Mouse (Mus musculus) liver, adult 2 months (tissue): ENCODE data around the gene Arhgef2. TPM values are rescaled to one million over a fixed set of nuclear protein-coding genes. Genes with fewer than 3 reads are reported as not detected.

Source experiments
- DNase-seq: peaks from one replicate; pipeline ENCODE4 v3.0.0-alpha.2; 2011; ENCODE audit warnings: low read depth, low spot score; ENCODE audit errors: extremely low read depth
- H3K27ac ChIP-seq: fragments of 200-500 bp; replicated peaks from 2 replicates; pipeline ENCODE4 v1.5.1; 2012; ENCODE audit warnings: low read depth, mild to moderate bottlenecking, control low read depth, inconsistent platforms, low read length; ENCODE audit not compliant: insufficient read depth
- H3K27me3 ChIP-seq: fragments of 200-500 bp; 2 replicates; pipeline ENCODE4 v1.6.1; 2012; ENCODE audit warnings: mild to moderate bottlenecking, moderate library complexity, low read length, inconsistent platforms; ENCODE audit not compliant: control insufficient read depth, insufficient read depth
- H3K36me3 ChIP-seq: fragments of 200-500 bp; 2 replicates; pipeline ENCODE4 v1.6.1; 2012; ENCODE audit warnings: low read length, inconsistent platforms; ENCODE audit not compliant: control insufficient read depth, insufficient read depth
- H3K4me1 ChIP-seq: fragments of 200-500 bp; 2 replicates; pipeline ENCODE4 v1.6.1; 2011; ENCODE audit warnings: low read length; ENCODE audit not compliant: control insufficient read depth, insufficient read depth
- H3K4me3 ChIP-seq: fragments of 200-500 bp; 2 replicates; pipeline ENCODE4 v1.5.1; 2011; ENCODE audit warnings: low read depth, mild to moderate bottlenecking, control low read depth, low read length, moderate library complexity; ENCODE audit not compliant: insufficient read depth
- H3K79me2 ChIP-seq: fragments of 200-500 bp; 2 replicates; pipeline ENCODE4 v1.6.1; 2012; ENCODE audit warnings: inconsistent platforms, mild to moderate bottlenecking, low read length, moderate library complexity; ENCODE audit not compliant: control insufficient read depth, insufficient read depth
- H3K9ac ChIP-seq: fragments of 200-500 bp; 2 replicates; pipeline ENCODE4 v1.6.1; 2012; ENCODE audit warnings: low read depth, mild to moderate bottlenecking, control low read depth, inconsistent platforms, low read length
- CTCF ChIP-seq: fragments of 200-500 bp; IDR thresholded peaks from 2 replicates; pipeline ENCODE4 v1.5.1; 2011; ENCODE audit warnings: low read depth, low read length, control low read depth
- POLR2A ChIP-seq: fragments of 200-500 bp; IDR thresholded peaks from 2 replicates; pipeline ENCODE4 v1.6.1; 2011; ENCODE audit warnings: low read length, control low read depth; ENCODE audit not compliant: insufficient read depth; ENCODE audit errors: extremely low read depth
- WGBS: fragments of 180-500 bp; shearing (Covaris S2); methylation state at CpG from one replicate; pipeline ENCODE4 v1.1.7; 2018; 5-methylcytosine and 5-hydroxymethylcytosine counted together
- polyA plus RNA-seq: library from polyadenylated mRNA; depleted of rRNA; stranded (reverse); fragments of >200 nt; gene quantifications from 2 replicates; pipeline ENCODE4 v1.2.3, GENCODE M21; 2012
- total RNA-seq: library from RNA; depleted of rRNA; stranded (reverse); fragments of >200 nt; gene quantifications from 2 replicates; pipeline ENCODE4 v1.2.3, GENCODE M21; 2014

Arhgef2 gene
- total and polyA plus RNA-seq, 2 experiments, result 2.7 to 4.9 TPM

DNA sequence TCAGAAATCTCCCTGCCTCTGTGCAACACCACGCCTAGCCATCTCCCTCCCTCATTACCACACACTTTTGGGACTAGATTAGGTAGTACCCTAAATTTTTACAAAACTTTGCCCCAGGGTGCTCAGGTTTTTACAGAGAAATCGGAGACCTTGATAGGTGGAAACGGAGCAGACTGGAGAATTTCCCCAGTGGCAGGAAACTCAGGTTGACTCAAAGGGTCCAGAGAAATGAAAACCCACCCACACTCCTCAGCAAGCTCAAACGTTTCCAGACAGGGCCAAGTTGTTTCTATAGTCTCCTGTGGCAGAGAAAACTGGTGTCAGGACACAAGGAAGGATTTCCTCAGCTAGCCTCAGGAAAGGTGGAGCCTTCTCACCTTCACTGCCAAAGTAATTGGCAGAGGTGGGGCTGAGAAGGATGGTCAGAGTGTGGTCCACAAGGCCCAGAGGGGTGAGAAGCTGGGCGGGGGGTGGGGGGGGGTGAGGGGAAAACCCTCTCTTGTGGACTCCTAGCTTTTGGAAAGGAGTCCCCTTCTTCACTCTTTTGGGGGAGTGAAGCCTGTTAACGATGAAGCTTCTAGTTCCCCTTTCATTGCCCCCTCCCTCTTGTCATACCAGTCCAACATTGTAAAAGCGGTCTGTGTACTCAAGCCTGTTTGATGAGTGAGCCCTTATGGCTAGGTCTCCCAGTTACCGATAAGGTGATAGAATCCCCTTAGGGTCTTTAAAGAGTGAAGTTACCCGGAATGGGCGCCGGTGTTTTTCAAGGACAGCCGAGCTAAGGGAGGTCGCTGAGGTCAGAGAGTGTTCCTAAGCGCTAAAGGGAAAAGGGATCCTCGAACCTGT is 14.6 kb downstream of the Arhgef2 start:
- Histone ChIP-seq H3K9ac (peak overlapping the region; percentile 58), H3K27ac (peak overlapping the region; percentile 43; the same call in 1 of the 2 replicates), H3K36me3 (no peaks in the 10 kb centered on the region), H3K4me3 (peak overlapping the region; percentile 74), H3K4me1 (peaks cover 6% of the 10 kb centered on the region), H3K27me3 (0 out of 2 replicates have a peak, but pooled peaks cover 7% of the 10 kb centered on the region), H3K79me2 (no peaks in the 10 kb centered on the region; the same call in 1 of the 2 replicates)
- TF ChIP-seq POLR2A (no peak), CTCF (no peak)
- DNase-seq, result no peak
- 37% methylated on average over 15 of the region's 15 CpGs for WGBS

DNA sequence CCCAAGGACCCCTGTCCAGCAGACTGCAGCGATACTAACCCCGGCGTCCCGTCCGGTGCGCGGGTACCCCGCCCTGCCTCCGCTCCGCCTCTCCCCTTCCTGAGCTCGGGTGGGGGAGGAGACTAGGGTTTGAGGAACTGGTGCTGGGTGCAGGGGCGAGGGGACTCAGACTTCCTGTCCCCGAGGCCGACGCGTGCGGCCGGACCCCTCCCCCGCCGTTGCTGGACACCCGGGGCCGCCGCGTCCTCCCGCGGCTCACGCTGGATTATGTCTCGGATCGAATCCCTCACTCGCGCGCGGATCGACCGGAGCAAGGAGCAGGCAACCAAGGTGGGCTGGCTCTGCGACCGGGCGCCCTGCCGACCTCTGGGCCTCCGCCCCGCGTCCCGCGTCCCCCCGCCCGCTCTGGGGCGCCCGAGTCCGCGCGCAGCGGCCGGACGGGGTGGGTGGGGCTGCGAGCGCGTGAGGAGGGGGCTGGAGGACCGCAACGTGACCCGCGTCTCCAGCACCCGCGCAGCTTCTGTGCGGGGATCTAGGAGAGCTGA is 15.3 kb downstream of the Arhgef2 start:
- under 1% methylated on average over 64 of the region's 64 CpGs for WGBS
- no peaks in the 10 kb centered on the region; the same call in 1 of the 2 replicates for H3K79me2 ChIP-seq
- peak overlapping the region; percentile 58 for H3K9ac ChIP-seq
- peaks cover 6% of the 10 kb centered on the region for H3K4me1 ChIP-seq
- no peaks in the 10 kb centered on the region for H3K36me3 ChIP-seq
- peak overlapping the region; percentile 74 for H3K4me3 ChIP-seq
- 0 out of 2 replicates have a peak, but pooled peaks cover 7% of the 10 kb centered on the region for H3K27me3 ChIP-seq
- DNase-seq, result no peak
- H3K27ac ChIP-seq, result peak overlapping the region; percentile 43
- 0 out of 2 replicates have a peak, but pooled peaks have one; percentile 23 for TF ChIP-seq POLR2A
- no peak for TF ChIP-seq CTCF

DNA sequence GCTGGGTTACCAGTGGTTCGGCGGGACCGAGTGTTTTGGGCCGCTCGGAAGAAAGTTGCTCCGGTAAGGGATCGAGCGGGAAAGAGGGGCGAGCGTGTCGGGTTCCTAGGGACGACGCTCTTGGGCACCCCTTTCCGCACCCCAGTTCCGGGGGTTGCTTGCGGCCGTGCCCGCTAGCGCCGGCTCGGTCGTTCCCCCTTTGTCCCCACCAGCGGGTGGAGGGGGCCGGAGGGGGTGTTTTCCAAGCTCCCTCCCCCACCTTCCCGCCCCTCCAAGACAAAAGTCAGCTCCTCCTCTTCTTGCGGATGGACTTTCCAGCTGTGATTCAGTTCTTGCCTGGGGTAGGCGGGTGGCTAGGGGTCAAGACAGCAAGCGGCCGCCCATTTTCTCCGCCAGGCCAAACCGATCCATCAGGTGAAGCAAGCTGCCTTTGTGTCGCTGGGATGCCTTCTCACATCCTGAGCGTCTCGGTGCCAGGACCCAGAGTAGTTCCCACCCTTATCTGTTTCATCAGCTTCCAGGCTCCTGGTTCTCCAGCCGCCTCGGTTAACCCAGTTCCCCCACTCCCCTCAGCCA is 15.9 kb downstream of the Arhgef2 start:
- peak overlapping the region; percentile 75 for H3K27ac ChIP-seq
- H3K4me3 ChIP-seq, result peak overlapping the region; percentile 74
- DNase-seq, result no peak
- peak overlapping the region; percentile 58 for H3K9ac ChIP-seq
- WGBS, result 14% methylated on average over 36 of the region's 36 CpGs
- H3K36me3 ChIP-seq, result no peaks in the 10 kb centered on the region
- H3K4me1 ChIP-seq, result peaks cover 6% of the 10 kb centered on the region
- 0 out of 2 replicates have a peak, but pooled peaks cover 7% of the 10 kb centered on the region for H3K27me3 ChIP-seq
- H3K79me2 ChIP-seq, result peaks cover 3% of the 10 kb centered on the region; the same call in 1 of the 2 replicates
- TF ChIP-seq CTCF, result no peak
- TF ChIP-seq POLR2A, result no peak

DNA sequence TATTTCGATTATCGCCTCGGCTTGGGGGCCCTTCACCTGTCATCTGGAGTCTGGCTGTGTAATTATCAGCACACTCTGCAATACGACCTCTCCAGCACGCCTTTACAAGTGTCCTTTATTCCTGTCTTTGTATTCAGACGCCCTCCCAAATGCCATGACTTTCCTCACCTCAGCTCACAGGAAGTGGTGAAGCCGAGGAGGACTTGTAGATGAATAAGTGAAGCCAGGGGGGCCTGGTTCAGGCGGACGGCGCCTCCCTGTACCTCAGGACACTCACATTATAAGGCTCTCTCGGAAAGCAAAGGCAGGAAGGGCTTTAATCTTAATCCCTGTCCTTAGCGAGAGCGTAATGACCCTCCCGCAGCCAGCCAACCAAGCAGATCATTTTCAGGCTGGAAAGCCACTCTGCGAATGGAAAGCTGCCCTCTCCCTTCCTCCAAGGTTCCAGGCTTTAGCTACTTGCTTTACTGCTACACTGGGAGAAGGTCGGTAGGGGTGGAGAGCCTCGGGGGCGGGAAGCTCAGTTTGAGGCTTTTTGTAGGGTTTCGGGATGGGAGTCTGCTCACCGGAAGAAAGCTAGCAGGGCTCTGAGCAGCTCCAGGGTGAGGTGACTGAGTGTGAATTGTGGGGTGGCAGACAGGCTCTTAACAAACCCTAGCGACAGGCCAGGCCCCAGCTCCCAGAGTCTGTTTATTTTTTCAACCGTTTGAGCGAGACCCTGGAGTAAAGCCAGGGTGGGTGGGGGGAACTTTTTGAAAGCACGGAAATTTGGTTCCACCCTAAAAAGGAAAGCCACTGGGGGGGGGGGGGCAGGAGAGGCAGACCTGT is 16.6 kb downstream of the Arhgef2 start:
- Histone ChIP-seq H3K27ac (peak overlapping the region; percentile 75), H3K27me3 (0 out of 2 replicates have a peak, but pooled peaks cover 7% of the 10 kb centered on the region), H3K9ac (peak overlapping the region; percentile 58), H3K79me2 (peaks cover 3% of the 10 kb centered on the region; the same call in 1 of the 2 replicates), H3K4me3 (peak overlapping the region; percentile 74), H3K36me3 (no peaks in the 10 kb centered on the region), H3K4me1 (peaks cover 6% of the 10 kb centered on the region)
- TF ChIP-seq POLR2A (no peak), CTCF (no peak)
- DNase-seq, result no peak
- WGBS, result 48% methylated on average over 24 of the region's 24 CpGs

DNA sequence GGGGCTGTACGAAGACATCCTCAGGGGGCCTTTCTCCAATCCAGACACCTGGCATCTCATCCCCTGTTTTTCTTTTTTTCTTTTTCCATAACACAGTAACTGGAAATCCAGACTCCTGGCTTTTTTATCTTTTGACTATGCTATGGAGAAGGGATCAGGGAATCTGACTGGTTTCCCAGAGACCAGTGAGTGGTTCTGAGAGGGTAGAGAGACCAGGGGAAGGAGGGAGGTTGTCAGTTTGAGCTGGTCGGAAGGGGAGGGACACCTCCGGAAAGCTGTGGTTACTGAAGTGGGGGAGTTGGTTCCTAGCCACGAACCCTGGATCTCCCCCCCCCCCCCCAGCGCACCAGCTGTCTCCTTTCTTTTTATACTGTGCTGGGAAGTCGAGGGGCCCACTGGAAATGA is 17.2 kb downstream of the Arhgef2 start:
- WGBS, result 34% methylated on average over 6 of the region's 6 CpGs
- Histone ChIP-seq H3K4me1 (peaks cover 6% of the 10 kb centered on the region), H3K79me2 (peaks cover 3% of the 10 kb centered on the region; the same call in 1 of the 2 replicates), H3K27ac (peak overlapping the region; percentile 60), H3K9ac (peak overlapping the region; percentile 31; the same call in 1 of the 2 replicates), H3K36me3 (no peaks in the 10 kb centered on the region), H3K27me3 (0 out of 2 replicates have a peak, but pooled peaks cover 7% of the 10 kb centered on the region), H3K4me3 (peak overlapping the region; percentile 44)
- no peak for TF ChIP-seq CTCF
- no peak for TF ChIP-seq POLR2A
- no peak for DNase-seq
